Mouse (Mus musculus) urinary bladder, postnatal 36 days (tissue): ENCODE results near the gene Utp14b.

Source experiments
- DNase-seq, 2 experiments: peaks; one replicate each; pipeline ENCODE4 v3.0.0; 2022; ENCODE audit warnings: low spot score in 2 of 2, mixed read lengths in 1 of 2

Utp14b gene

DNA sequence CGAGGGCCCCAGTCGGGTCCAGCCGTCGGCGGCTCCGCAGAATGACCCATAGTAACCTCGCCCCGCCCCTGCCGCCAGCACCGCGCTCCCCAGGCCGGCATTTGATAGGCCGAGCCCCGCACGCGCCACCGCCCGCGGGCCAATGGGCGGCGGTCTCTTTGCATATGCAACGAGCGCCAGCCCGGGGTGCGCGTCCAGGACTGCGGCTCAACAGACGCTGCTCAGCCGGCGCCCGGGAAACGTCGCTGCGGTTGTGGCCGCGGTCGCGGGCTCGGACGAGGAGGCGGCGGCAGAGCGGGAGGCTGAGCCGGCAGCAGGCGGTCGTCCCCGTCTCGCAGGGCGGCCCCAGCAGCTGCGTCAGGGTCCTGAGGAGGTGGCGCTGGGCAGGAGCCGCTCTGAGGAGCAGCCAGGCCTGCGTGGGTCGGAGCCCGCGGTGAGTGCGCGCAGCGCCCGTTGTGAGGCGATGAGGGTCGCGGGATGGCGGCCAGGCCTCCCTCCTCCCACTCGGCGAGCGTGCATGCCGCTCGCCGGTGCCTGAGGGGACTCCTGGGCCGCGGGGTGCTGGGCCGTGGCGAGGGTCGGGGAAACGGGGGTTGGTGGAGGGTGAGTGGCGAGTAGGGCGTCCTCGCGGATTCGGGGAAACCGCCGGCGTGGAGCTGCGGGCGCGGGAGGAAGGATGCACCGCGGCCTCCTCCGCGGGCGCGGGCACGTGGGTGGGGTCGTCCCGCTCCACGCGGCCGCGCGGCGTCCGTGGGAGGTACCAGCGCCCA is at the start of gene Utp14b, which contains the start of gene Acsl3:
Gene Utp14b, plus strand, starts transcription at position 368 of the 770 bp plus-strand sequence.
Gene Acsl3, plus strand, starts transcription at position 155 of the 770 bp plus-strand sequence.
- DNase-seq = peak; percentile 94 to 98

DNA sequence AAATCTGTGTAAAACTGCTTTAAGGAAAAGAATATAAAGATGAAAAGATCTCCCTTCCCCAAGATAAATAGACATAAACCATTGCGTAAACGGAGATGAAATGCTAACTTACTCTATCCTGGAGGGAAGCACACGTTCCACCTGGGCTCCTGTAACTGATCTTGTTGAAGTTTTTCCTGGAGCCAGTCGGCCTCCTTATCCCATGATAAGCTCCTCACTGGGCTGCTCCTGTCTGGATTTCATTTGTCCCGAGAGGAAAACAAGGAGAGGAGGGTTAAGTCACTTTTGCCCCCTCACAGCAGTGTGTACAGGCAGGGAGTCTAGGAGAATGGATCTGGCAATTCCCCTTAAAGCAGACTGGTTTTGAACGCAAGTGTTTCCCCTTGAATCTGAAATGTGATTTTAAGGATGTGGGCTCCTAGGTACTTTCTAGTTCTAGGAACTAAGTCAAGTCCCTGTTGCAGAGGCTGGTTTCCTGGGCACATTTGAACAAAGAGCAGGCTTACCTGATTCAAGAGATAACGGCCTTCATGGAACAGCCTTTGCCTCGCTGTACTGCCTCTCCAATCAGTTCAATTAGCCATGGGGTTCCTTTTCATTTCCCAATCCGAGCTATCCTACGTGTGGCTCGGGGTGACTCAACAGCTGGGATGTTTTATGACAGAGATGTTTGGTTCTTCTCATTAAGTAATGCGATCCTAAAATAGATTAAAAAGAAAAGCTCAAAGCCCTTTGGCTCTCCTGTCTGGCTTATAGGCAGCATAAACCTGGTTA is 48.5 kb upstream of the Utp14b start:
- DNase-seq = peak in 1 of 2 experiments; percentile 3

DNA sequence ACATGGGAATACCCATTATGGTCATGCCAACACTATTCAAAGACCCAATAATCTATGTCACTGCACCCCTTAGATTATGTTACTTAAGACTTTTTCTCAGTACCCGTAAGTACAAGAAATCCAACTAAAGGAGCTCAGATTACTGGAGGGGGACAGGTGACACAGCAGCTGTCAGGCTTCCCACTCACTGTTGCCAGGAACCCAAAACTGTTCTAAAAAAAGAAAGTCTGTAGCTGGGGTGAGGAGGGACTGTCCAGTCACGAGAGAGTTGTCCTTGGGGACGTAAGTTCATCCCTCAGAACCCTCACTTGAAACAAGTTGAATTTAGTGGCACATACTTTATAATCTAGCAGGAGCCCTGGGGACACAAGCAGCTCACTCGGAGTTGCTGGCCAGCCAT is 46.8 kb upstream of the Utp14b start:
- no peak for DNase-seq

DNA sequence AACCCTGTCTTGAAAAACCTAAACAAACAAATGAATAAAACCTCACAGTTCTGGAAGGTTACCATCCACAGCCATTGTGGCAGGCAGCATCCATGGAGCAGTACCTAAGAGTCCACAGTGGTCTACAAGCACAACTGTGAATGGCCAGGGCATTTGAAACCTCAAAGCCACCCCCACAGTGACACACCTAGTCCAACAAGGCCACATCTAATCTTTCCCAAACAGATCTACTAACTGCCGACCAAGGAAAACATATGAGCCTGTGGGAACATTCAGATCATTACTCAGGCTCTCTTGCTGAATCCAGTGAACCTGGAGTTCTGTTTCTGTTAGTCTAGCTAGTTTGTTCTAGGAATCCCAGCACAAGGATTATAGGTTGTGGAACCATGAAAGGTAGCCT is 44.9 kb upstream of the Utp14b start:
- DNase-seq = no peak

DNA sequence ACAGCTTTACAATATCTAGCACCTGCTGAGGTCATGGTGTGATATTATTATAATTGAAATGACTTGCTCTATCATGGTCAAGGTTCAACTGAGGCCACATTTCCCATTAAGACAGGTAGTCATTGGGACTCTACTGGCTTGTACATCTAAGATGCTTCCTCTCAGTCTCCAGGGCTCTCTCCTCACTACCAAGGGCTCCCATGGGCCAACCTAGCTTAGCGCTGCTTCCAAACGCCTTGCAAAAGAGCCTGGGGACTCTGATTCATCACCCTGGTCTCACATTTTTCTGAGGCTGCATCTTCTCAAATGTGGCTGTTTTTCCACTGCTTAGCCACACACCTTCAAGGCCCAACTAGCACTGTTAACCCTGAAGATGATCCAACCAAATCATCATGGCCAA is 33.5 kb upstream of the Utp14b start:
- DNase-seq = no peak

DNA sequence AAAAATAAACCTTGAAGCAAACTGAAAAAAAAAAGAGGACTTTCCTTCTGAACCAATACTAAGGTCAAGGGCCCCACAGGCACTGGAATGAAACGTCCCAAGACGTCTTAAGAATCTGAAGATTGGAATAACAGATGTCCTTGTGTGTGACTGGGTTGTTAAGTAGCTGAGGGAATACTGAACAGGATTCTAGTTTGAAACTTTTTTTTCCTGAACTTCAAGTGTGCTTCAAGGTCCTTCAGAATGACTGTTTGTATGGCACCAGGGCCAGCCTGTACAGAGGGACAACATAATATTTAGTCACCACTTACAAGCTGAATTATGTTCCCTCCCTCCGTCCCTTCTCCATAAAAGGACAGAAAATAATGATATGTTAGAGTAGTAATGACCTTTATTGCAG is 23.4 kb upstream of the Utp14b start:
- no peak for DNase-seq

DNA sequence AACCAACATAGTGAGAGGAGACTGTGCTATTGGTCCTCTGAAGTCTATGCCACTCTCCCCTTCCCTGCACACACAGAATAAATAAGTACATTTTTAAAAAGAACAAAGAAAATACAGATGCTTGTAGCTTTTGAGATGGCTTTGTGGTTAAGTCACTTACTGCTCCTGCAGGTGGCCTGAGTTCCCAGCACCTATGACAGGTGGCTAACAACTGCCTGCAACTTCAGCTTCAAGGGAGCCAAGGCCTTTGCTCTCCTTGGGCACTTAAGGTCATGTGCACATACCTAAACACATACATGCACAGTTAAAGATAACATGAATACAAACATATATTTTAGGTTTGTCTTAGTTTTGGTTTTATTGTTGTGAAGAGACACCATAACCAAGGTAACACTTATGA is 17.0 kb upstream of the Utp14b start:
- no peak for DNase-seq

DNA sequence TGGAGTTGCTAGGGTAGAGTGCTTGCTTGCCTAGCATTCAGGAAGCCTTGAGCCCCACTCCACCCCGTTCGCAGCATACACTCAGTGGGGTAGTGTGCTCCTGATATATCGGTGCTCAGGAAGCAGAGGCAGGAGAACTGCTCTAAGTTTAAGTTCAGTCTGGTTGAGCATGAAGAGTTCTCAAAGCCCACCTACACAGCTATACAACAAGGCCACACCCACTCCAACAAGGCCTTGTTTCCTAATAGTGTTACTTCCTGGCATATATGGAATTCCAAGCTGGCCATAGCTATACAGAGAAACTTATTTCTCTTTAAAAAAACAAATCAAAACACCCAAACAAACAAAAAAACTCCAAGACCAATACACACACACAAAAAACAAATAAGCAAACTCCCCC is 16.0 kb upstream of the Utp14b start:
- no peak for DNase-seq

DNA sequence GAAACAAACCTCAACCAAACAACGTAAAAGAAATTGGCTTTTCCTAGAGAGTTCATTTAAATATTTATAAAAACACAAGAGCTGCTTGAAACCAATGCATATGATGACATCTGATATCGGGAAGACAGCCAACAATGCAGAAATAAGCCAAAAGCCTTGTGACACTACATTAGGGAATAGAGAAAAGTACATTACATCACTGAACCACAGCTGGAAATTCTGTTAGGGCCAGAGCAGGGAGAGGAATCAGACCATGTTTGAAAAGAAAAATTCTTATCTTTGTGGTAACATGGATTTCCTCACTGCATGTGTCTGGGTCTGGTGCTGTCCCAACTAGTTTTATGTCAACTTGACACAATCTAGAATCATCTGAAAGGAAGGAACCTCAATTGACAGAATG is 15.6 kb upstream of the Utp14b start:
- DNase-seq = no peak

DNA sequence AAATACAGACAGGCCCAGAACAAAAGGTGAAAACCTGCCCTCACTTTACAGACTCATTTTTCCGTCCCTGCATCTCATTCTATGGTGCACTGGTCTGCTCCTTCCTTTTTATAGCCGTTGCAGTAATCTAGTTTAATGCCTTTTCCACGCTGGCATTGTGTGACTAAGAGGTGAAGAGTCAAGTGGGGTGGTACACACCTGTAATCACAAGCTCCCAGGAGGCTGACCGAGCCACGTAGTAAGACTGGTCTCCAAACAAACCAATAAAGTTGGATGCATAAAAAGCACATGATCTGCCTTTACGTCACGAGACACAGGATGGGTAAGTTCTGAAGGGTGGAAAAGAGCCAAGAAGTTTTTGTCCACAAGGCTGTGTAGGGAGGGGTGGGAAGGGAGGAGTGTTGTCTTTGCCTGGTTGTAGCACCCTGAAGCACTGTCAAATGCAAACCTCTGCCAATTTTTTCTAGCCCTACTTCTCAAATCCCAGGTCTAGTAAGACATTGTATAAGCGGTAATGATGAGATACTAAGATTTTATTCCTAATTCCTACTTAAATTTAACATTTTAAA is 10.4 kb upstream of the Utp14b start:
- peak; percentile 33 to 35 for DNase-seq

DNA sequence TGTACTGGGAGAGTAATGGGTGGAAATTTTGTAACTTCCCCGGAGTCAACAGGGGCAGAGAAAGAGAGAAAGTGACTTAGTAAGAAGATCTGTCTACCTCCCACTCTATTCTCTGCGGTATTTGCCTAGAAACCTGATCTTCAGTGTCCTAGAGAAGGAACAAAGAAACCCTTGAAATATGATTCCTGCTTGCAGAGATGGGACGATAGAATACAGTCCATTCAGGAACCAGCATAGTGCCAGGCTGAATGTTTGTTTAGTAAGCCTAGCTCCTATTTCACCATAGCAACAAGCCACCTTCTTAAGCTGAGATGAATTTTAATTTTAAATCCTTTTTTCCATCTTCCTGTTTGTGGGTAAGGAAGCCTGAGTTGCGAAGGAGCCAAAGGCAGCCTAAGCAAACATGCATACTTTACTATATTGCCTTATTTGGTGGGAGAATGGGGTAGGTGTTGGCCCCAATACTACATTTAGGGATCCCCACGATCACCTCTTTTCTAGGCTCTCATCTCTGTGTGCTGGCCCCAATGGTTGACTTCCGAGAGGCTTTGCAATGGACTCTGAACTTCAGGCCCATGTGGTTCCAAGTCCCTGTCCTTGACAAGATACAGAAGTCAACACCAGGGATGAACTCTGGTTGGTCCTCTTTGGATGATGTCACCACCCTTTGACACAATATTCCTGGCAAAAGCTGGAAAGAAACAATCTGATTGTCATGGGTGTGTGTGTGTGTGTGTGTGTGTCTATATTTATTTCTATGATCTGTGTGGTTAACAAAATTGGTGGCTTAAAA is 8.4 kb upstream of the Utp14b start:
- no peak for DNase-seq

DNA sequence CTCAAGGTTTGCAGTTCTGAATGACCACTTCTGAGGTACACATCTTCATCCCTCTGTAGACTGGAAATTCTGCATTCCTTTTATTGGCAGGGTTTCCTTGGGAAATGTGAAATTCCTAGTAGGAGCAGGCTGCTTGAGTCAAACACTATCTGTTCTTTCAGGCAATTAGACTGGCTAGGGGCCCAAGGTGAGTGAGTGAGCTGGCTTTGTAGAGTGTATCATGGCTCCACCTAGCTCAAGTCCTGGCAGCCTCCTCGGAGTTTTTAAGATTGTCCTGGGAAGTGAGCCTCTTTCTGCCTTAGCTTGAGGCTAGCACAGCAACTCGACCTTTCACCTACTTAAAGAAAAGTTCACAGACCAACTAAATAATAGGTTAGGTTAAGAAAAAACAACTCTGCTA is 1.4 kb upstream of the Utp14b start:
- DNase-seq = peak; percentile 26 to 31

DNA sequence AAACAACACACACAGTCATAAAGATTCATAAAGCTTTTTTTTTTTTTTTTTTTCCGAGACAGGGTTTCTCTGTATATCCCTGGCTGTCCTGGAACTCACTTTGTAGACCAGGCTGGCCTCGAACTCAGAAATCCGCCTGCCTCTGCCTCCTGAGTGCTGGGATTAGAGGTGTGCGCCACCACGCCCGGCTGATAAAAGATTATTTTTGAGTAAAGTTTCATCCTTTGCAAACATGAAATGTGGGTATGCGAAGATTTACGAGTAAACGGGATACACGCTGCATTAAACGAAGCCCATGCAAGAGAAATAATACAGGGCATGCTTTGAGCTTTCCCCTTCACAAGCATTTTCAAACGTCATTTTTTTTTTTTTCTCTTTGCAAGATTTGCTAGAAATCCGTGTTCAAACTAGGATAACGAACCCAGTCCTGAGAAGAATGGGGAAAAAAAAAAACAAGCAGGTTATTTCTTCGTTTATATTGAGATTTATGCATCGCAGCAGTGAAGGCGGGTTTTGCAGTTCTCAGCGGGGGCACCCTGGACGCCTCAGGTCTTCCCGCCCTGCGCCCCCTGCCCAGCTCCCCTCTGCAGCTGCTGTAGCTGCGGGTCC is 713 bp upstream of the Utp14b start:
- no peak for DNase-seq

DNA sequence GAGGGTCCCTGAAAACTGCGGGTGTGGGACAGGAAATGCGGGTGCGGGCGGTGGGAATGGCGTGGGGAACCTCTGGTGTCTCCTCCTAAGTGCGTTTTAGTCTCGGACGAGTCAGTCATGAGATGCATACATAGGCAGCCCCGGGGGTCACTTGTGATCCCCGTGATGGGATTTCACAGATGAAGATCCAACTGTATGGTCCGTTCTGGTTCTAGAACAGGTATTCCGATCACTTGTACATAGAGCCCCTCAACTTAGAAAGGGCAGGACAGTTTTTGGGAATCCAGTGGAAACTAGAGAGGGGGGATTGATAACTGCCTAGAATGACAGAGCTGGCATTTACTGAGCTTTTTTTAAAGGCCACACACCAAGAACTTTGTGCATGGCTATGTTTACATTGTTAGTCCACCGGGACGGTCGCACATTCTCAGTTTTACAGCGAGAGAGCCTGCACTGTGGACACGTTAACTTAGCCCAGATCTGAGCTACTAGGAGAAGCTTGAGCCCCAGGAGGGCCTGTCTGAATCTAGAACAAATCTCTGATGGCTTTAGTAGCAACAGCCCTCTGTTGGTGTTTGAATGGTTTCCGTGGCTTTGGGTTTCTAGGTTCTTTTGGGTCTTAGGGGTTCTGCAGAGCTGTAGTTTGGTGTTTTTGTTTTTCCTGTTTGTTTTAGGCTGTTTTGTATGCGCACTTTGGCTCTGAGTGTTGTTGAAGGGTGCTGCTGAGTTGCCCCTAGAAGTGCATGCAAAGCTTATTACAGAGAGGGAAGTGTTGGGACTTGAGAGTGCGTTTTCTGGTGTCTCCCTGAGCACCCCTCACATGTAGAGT is 817 bp downstream of the Utp14b start:
- DNase-seq = no peak

DNA sequence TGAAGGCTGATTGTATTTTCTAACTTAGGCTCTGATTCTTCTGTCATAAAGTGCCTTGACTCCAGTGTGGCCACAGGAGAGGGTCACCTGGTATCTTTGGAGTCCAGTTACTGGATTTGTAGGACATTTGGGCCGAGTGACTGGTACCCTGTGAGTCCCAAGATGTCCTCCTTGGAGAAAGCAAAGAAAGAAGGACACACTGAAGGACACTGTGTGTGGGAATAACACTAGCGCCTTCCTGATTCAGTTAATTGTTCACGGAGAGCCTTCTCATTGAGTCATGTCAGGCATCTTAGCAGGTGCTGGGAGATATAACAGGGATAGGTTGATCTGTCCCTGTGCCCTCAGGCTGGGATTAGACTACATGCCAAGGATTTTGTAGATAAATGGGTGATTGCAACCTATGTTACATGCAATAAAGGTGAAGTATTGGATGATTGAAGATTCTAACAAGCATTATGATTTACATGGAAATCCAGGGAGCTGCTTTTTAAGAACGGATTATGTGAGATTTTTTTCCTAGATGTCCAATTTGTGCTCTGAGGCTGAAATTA is 1.5 kb downstream of the Utp14b start:
- DNase-seq = no peak

DNA sequence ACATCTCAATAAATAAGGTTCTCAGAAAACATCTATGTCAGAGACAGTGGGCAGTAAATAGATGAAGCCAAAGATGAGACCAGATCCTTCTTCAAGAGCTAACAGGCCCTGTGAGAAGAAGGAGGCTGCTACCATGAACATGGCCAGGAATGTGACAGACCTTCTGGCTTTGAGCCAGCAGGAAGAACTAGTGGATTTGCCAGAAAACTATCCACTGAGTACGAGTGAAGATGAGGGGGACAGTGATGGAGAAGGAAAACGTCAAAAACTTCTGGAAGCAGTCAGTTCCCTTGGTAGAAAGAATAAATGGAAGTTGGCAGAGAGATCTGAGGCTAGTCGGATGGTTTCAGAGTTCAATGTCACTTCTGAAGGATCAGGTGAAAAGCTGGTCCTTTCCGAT is 6.5 kb downstream of the Utp14b start:
- no peak for DNase-seq

DNA sequence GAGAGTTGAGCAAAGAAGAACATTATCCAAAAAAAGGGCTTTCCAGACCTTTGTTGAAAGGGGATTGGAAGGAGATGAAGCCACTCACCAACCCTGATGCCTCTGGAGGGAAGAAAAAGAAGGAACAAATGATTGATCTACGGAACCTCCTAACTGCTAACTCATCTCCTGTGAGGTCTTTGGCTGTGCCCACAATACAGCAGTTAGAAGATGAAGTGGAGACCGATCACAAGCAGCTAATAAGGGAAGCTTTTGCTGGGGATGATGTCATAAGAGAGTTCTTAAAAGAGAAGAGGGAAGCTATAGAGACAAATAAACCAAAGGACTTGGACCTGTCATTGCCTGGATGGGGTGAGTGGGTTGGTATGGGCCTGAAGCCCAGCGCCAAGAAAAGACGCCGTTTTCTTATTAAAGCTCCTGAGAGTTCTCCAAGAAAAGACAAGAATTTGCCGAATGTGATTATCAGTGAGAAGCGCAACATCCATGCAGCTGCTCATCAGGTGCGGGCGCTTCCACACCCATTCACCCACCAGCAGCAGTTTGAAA is 8.2 kb downstream of the Utp14b start:
- DNase-seq = no peak

DNA sequence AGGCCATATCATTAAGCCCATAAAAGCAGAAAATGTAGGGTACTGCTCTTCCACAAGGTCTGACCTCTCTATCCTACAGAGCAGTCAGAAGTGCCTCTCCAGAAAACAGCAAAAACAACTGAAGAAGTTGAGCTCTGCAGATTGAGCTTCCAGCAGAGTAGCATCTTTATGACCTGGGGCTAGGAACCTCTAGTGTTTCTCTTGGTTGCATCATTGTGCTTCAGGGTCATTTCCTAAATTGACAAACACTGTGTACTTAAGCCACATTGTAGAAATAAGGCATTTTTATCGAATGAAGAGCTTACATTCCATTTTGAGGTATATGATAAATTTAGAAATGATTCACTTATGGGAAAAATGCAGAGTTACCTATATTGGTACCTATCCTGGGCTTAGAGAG is 8.7 kb downstream of the Utp14b start:
- no peak for DNase-seq

DNA sequence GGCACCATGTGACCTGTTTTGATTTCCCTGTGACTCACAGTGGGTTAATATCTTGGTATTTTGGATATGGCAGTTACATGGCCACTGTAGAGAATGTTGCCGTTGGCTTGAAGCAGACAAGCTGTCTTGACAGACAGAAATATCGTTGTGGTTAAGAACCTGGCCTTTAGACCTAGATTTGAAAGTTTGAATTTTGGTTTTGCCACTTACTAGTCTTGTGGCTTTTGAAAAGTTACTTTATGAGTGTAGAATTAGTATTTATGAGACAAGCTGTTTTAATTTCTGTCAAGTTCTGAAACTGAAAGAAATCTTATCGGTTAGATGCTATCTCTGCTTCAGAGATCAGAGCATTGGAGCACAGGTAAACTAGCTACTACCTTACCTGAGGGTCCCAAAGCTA is 24.5 kb downstream of the Utp14b start:
- DNase-seq = no peak

DNA sequence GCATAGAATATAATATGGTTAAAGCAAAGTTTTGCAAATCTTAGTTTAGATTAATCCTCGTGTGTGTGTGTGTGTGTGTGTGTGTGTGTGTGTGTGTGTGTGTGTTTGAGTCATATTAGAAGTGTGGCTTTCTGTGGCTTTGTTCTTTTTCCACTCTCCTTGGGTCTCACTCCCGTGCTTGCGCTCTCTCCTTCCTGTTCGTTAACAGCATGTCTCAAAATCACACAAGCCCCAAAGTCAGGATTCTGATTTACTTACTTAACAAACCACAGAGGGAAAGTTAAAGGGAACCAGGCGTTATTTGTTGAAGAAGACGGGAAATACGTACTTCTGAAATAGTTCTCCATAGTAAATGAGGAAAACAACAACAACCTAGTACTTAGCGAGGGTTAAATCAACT is 26.3 kb downstream of the Utp14b start:
- DNase-seq = no peak
